Mouse (Mus musculus): Measurements from ENCODE around the gene Apoc3.

Gene Apoc3

GRCm38 (mm10) chr9:46243122-46243521, 7.7 kb upstream of the Apoc3 start:
- POLR2A ChIA-PET = interaction anchor here in 2 of 4 experiments (0.7 to 1.0 kb wide), 5 partner anchors 10 to 124 kb away, joined by 3 to 6 read pairs (median 5); no protein-coding TSS in a partner anchor
- CTCF ChIA-PET = interaction anchor here (0.6 to 3.5 kb wide), 5 partner anchors 13 to 249 kb away, joined by 3 to 11 read pairs (median 4); no protein-coding TSS in a partner anchor

GRCm38 (mm10) chr9:46241818-46242217, 6.4 kb upstream of the Apoc3 start:
- ChIA-PET POLR2A (interaction anchor here in 2 of 4 experiments (1.0 to 1.7 kb wide), 2 partner anchors 12 to 66 kb away, joined by 3 to 6 read pairs; no protein-coding TSS in a partner anchor), CTCF (interaction anchor here in 2 of 4 experiments (1.6 to 3.5 kb wide), 2 partner anchors 12 to 57 kb away, joined by 4 to 11 read pairs; no protein-coding TSS in a partner anchor)

GRCm38 (mm10) chr9:46240526-46241153, 5.2 kb upstream of the Apoc3 start, which contains the start of gene Apoa4:
Gene Apoa4 (plus strand): TSS chr9:46240696.
- CTCF ChIA-PET = interaction anchor here in 2 of 4 experiments (0.7 to 1.4 kb wide), 2 partner anchors 10 to 12 kb away, joined by 3 to 5 read pairs; partner anchors contain the start of gene Apoa1 (in 1 of the 2)

GRCm38 (mm10) chr9:46238850-46239249, 3.4 kb upstream of the Apoc3 start:
- CTCF ChIA-PET = interaction anchor here in 2 of 4 experiments (1.0 to 1.5 kb wide), 4 partner anchors 9 to 53 kb away, joined by 3 read pairs; no protein-coding TSS in a partner anchor
- POLR2A ChIA-PET = interaction anchor here in 3 of 4 experiments (0.6 to 2.0 kb wide), 3 partner anchors 9 to 222 kb away, joined by 3 to 5 read pairs (median 4); no protein-coding TSS in a partner anchor

More at GRCm38 (mm10) chr9:46240526-46241153, 5.2 kb upstream of the Apoc3 start, which contains the start of gene Apoa4:
- POLR2A ChIA-PET = interaction anchor here in 1 of 4 experiments (1.7 kb wide), 1 partner anchor 10 kb away, joined by 6 read pairs; no protein-coding TSS in a partner anchor

GRCm38 (mm10) chr9:46235649-46236048, 213 bp upstream of the Apoc3 start:
- ChIA-PET POLR2A (interaction anchor here in 1 of 4 experiments (0.6 kb wide), 1 partner anchor 48 kb away, joined by 3 read pairs; the partner anchor contains the start of gene Bud13), CTCF (interaction anchor here in 2 of 4 experiments (0.7 kb wide), 2 partner anchors 248 to 886 kb away, joined by 3 to 9 read pairs; no protein-coding TSS in a partner anchor)

GRCm38 (mm10) chr9:46235196-46235595, 240 bp downstream of the Apoc3 start:
- CTCF ChIA-PET = interaction anchor here in 2 of 4 experiments (0.7 to 1.2 kb wide), 2 partner anchors 50 to 885 kb away, joined by 7 to 9 read pairs; no protein-coding TSS in a partner anchor
- POLR2A ChIA-PET = interaction anchor here in 2 of 4 experiments (0.6 kb wide), 2 partner anchors 11 to 48 kb away, joined by 3 to 5 read pairs; partner anchors contain the start of gene Bud13 (in 1 of the 2)

GRCm38 (mm10) chr9:46230450-46230975, 4.9 kb downstream of the Apoc3 start:
- POLR2A ChIA-PET = interaction anchor here (0.5 to 3.3 kb wide), 44 partner anchors 8 to 1642 kb away, joined by 3 to 17 read pairs (median 4); partner anchors contain the start of genes Bud13 (in 2 of the 4), Apoa4 (in 1 of the 4), Ddx6 (in 1 of the 4) and Pafah1b2 (in 1 of the 4)

GRCm38 (mm10) chr9:46229573-46230449, 5.6 kb downstream of the Apoc3 start:
- CTCF ChIA-PET = interaction anchor here (0.5 to 5.1 kb wide), 74 partner anchors 9 to 453 kb away, joined by 3 to 34 read pairs (median 4); partner anchors contain the start of genes Bud13 (in 3 of the 4), Pafah1b2 (in 2 of the 4), Sik3 (in 2 of the 4) and Apoa4 (in 1 of the 4)
- POLR2A ChIA-PET = interaction anchor here (0.5 to 3.3 kb wide), 50 partner anchors 9 to 1641 kb away, joined by 3 to 17 read pairs (median 4); partner anchors contain the start of genes Bud13 (in 2 of the 4), Apoa4 (in 1 of the 4), Ddx6 (in 1 of the 4) and Mpzl3 (in 1 of the 4)

More at GRCm38 (mm10) chr9:46230450-46230975, 4.9 kb downstream of the Apoc3 start:
- CTCF ChIA-PET = interaction anchor here (0.5 to 5.1 kb wide), 67 partner anchors 9 to 453 kb away, joined by 3 to 34 read pairs (median 4); partner anchors contain the start of genes Bud13 (in 3 of the 4), Pafah1b2 (in 2 of the 4), Sik3 (in 2 of the 4) and Apoa4 (in 1 of the 4)

- CTCF ChIA-PET = interaction anchor here (0.7 to 5.1 kb wide), 14 partner anchors 9 to 292 kb away, joined by 3 to 34 read pairs (median 4); no protein-coding TSS in a partner anchor
- POLR2A ChIA-PET = interaction anchor here in 3 of 4 experiments (0.7 to 3.3 kb wide), 6 partner anchors 10 to 110 kb away, joined by 3 to 17 read pairs (median 4); no protein-coding TSS in a partner anchor
These were observed 6.9 kb downstream of the Apoc3 start, which contains the start of gene Apoa1 for GRCm38 (mm10) chr9:46228491-46228890. Gene Apoa1 (plus strand): TSS chr9:46228580.

- ChIA-PET POLR2A (interaction anchor here in 2 of 4 experiments (0.6 to 0.7 kb wide), 2 partner anchors 273 to 369 kb away, joined by 3 to 4 read pairs; no protein-coding TSS in a partner anchor), CTCF (interaction anchor here in 1 of 4 experiments (1.3 to 5.1 kb wide), 2 partner anchors 42 to 289 kb away, joined by 3 to 34 read pairs; no protein-coding TSS in a partner anchor)
These were observed 8.3 kb downstream of the Apoc3 start for GRCm38 (mm10) chr9:46227064-46227614.

- ChIA-PET CTCF (interaction anchor here in 1 of 4 experiments (0.6 kb wide), 1 partner anchor 191 kb away, joined by 4 read pairs; no protein-coding TSS in a partner anchor), POLR2A (interaction anchor here in 1 of 4 experiments (0.9 to 1.3 kb wide), 3 partner anchors 21 to 244 kb away, joined by 3 to 4 read pairs (median 4); no protein-coding TSS in a partner anchor)
These were observed 10.3 kb downstream of the Apoc3 start for GRCm38 (mm10) chr9:46224945-46225660.

GRCm38 (mm10) chr9:46224101-46224500, 11.3 kb downstream of the Apoc3 start:
- ChIA-PET POLR2A (interaction anchor here in 1 of 4 experiments (1.3 kb wide), 1 partner anchor 22 kb away, joined by 4 read pairs; no protein-coding TSS in a partner anchor), CTCF (no interaction called here)

- POLR2A ChIA-PET = no interaction called here
These were observed 12.3 kb downstream of the Apoc3 start for GRCm38 (mm10) chr9:46223090-46223489.

GRCm38 (mm10) chr9:46218176-46218575, 17.3 kb downstream of the Apoc3 start:
- ChIA-PET CTCF (interaction anchor here in 1 of 4 experiments (1.4 kb wide), 1 partner anchor 10 kb away, joined by 4 read pairs; the partner anchor contains the start of gene Apoa1), POLR2A (interaction anchor here in 3 of 4 experiments (0.5 to 1.3 kb wide), 4 partner anchors 12 to 205 kb away, joined by 3 to 4 read pairs (median 3); partner anchors contain the start of gene Sik3 (in 1 of the 3))

More at GRCm38 (mm10) chr9:46223090-46223489, 12.3 kb downstream of the Apoc3 start:
- CTCF ChIA-PET = no interaction called here

GRCm38 (mm10) chr9:46216744-46217470, 18.5 kb downstream of the Apoc3 start:
- ChIA-PET POLR2A (interaction anchor here in 3 of 4 experiments (0.6 to 2.3 kb wide), 4 partner anchors 13 to 80 kb away, joined by 4 to 9 read pairs (median 4); no protein-coding TSS in a partner anchor), CTCF (interaction anchor here in 3 of 4 experiments (0.6 to 2.3 kb wide), 7 partner anchors 12 to 1072 kb away, joined by 3 to 6 read pairs (median 4); partner anchors contain the start of genes Apoa1 (in 1 of the 3), Pafah1b2 (in 1 of the 3) and Sik3 (in 1 of the 3))

Measured in embryonic stem cell, embryonic (primary cell).